Mouse (Mus musculus) Muller cell, postnatal 12 days (primary cell): Measurements from ENCODE around the gene Ttc12.
A peak's percentile ranks its signal among the peaks of the same experiment; 100 is the strongest.

Experiments used
- DNase-seq: peaks from one replicate; pipeline ENCODE4 v3.0.0-alpha.2; 2015; ENCODE audit errors: inconsistent ontology term

The Ttc12 gene

DNA sequence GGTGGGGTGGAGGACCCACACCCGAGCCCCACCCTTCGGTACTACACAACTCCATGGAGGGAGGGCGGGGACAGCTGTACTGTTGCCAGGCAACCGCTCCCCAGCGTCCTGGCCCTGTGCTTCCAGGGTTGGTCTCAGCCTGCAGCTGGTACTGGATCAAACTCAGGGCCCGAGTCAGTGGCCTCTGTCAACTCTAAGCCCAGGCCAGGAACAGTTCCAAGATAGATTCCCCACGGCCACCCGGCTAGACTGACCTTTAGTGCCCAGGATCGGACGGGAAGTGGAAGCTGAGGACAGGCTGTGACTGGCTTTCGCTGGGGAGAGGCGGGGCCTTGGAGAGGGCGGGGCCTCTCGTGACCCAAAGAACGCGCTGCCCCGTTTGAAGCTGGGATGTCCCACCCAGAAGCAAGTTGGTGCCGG, at the start of gene Ttc12:
Gene Ttc12, minus strand, starts transcription at position 334 of the 420 bp plus-strand sequence.
- peak; percentile 92 for DNase-seq

DNA sequence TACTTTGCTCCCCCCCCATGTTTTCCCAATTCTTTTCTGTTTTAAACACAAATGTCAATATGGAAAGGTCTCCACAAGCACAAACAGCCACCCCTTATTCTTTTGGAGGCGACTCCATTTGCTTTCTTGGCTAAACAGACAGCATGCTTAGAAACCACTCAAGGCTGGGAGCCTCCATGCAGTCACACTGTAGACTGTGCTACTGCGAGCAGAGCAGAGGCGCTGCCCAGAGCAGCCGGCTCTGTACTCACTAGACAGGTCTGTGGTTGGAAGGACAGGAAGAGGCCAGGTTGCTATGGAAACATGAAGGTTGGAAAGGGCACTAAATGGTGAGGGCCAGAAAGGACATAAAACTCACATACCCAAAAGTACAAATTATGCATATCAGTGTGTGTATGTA, 48.9 kb upstream of the Ttc12 start:
- no peak for DNase-seq

DNA sequence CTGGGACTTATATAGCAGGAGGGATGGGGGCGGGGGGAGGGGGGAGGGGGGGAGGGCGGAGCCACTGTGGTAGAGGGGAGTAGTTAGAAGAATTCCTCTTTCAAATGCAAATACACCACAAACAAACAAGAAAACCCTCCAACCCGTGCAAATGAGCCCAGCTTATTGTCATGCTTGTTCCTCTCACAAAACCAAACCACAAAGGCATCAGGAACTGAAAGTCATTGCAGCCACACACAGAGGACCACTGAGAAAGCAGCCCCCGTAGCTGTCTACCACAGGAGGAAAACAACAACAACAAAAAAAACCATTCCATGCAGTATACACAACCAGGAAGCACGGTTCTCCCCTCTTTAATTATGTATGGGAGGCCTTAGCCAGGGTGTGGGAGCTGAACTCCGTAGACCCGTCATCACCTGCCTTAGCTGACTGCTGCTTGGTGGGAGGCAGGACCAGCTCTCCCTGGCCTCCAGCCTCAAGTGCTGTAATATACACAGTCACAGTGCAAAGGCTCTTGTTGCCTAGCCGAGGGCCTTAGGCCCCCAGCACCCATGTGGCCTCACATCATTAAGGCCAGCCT, 48.0 kb upstream of the Ttc12 start:
- DNase-seq = no peak

DNA sequence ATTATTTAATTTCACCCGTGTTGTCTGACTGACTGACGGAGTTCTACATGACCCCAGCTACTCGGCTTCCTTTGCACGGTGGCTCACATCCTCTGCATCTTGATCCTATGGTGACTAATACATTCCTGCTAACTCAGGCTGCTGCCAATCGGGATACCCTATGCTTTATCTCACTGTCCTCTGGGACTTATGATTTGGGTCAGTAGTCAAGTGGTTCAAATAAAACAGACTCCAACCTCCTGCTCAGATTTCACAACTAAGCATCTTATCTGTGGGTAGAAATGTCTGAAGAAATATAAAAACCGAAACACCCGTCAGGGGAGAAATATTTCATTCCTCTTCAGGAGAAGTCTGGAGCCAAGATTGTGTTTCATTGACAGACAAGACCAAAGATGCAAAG, 47.4 kb upstream of the Ttc12 start:
- no peak for DNase-seq

DNA sequence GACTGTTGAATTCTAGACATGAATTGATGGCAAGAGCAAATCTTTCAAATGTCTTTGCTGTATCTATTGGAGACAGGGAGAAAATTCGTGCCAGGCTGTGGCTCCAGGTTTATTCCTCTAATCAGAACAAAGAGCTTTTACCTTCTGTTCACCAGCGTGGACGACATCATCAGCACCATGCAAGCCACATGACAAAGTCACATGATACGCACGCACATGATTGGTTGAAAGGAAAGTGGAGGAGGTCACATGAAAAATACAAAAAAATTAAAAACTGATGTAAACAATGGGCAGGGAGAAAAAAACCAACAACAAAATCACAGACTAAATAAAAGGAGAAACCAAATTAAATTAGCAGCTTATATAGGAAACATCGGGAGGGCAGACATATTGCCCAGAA, 45.8 kb upstream of the Ttc12 start:
- no peak for DNase-seq

DNA sequence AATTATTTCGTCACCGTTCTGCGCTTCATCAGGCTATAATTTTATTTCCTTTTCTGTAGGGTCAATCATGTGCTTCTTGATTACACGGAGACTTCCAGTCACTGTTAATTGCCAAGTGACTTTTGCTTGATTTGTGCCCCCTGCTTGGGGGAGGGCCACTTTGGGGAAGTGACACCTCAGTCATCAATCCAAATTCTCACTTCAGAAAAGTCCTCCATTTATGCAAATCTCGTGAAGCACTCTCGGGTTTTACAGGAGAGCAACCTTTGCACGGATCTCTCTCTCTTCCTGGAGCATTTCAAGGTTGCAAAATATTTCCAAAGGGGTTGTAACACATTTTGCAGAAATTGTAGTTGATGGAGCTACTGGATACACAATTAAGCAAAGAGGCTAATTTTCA, 45.2 kb upstream of the Ttc12 start:
- no peak for DNase-seq

DNA sequence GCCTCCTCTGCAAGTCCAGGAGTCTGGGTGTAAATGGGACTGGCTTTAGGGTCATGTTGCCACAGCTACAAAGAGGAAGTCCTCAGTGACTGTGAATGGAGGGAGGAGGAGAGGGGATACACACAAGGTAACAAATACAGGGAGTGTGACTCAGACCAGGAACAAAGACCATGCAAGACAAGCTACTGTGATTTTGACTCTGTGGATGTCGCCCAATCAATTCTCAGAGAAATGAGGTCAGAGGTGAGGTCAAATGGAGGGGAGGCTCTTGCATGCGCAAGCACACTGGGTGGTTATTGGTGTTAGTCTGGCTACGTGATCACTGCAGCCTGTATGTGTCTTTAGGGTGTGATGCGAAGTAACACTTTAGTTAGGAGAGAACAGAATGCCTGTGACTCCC, 44.7 kb upstream of the Ttc12 start:
- no peak for DNase-seq

DNA sequence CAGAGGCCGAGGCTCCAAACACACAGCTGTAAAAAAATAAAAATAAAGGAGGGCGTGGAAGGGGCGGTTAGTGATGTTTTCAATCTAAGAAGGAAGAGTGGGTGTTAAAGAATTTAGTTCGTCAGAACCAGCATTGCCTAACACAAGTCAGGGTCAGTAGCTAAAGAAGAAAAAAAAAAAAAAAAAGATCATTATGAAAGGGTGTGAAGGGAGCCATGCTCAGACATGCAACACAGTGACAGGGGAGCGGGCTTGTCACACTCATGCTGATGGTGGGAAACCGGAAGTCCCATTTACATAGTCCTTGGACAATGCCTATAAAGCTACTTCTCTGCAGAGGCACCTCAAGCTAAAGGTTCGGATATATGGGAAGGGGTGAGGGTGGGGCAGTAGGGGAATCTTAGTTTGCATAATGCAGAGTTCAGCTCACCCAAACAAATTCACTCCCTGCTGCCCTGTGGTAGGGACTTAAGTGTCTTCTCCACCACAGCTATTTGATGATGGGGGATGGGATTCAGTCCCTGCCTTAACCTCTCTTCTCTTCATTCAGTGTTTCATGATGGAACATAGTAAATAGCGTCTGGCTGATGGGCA, 43.4 kb upstream of the Ttc12 start:
- no peak for DNase-seq

DNA sequence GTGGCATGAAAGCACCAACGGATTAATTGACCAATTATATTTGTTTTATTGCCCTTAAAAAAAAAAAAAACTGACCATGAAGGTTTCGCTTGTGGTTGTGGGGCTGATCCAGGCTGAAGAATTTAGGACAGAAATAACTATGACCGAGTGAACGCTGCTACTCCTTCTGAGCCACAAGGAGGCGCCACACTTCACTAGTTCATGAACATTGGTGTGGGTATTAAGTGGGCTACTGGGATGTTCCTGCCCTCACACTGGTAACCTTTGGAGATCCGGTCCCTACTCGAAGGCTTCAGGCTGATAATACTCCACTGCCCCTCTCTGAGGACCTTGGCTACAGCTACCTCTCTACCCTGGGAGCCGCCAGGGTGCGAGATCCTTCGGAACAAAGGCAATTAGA, 42.9 kb upstream of the Ttc12 start:
- DNase-seq = peak; percentile 68

DNA sequence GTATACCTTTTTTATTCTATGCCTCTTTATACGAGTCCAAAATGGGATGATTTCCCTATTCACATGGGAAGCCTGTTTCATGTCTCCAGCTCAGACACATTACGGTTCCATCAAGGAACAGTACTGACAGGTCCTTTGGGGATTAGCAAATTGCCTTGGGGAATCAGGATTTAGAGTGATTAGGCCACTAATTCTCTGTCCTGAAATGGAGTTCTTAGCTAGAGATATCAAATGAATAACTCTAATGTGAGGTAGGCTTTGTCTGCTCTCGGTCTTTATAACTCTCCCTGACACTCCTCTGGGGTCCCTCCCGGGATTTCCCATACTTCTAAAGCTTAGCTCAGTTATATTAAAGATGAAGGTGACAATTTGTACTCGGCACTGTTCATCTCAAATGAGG, 42.0 kb upstream of the Ttc12 start:
- DNase-seq = no peak

DNA sequence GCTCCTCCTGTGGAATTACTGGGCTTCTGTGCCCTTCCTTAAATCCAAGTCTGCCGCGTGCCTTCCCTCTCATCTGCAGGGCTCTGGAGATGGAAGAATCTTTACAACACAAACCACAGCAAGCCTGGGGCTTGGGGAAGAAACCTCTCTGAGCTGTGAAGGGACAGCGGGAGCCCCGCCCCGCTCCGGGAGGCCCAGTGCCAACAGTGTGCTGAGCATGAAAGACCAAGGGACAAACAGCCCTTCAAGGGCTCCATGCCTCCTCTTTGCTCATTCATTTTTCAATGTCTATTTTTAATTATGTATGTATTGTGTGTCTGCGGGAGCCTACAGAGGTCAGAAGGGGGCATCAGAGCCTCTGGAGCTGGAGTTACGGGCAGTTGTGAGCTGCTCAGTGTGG, 41.3 kb upstream of the Ttc12 start:
- DNase-seq = no peak

DNA sequence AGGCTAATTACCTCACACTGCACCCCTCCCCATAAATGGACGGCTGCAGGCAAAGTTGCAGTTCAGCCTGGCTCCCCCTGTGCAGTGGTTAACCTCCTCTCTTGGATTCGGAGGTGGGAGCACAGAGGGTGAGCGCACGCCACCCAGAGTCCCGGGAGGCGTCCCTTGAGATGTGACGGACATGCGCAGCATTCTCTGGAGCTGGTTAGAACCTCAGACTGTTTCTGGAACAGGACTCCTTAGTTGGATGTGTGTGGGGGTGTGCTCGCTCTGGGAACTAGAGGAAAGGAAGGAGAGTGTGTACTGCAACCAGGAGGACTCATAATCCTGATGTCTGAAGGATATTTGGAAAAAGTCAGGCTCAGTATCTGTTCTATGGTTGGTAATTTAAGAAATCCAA, 38.7 kb upstream of the Ttc12 start:
- no peak for DNase-seq

DNA sequence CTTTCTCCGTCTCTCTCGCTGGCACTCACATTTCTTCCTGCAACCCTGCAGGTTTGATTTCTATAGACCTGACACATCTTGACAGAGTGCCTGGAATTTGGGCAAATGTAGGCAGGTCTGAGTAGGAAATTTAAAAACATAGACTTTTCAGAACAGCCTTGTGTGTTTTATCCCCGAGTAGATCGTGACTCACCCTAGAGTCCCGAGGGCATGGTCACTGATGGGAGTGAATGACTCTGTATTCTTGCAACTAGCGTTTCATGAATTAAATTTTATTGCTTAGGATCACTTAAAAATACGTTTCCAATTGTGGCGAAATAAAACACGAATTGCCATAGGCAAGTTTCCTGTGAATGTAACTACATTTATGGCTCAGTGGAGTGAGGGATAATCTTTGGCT, 37.9 kb upstream of the Ttc12 start:
- no peak for DNase-seq

DNA sequence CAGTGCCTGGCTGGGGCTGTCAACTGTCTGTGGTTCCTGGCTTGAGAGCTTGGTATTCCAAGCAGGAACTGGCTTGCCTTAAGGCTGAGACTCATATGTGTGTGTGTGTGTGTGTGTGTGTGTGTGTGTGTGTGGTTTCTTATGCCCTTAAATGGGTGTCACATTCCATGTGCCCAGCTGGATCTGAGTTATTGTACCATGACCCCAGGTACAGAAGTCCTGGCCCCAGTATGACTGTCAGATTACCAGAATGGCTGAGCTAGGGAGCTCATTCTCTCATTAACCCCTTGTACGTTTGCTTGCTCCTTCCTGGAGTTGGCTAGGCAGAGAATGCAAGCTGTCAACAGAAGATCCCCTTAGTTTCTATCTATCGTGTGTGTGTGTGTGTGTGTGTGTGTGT, 28.3 kb upstream of the Ttc12 start:
- DNase-seq = no peak

DNA sequence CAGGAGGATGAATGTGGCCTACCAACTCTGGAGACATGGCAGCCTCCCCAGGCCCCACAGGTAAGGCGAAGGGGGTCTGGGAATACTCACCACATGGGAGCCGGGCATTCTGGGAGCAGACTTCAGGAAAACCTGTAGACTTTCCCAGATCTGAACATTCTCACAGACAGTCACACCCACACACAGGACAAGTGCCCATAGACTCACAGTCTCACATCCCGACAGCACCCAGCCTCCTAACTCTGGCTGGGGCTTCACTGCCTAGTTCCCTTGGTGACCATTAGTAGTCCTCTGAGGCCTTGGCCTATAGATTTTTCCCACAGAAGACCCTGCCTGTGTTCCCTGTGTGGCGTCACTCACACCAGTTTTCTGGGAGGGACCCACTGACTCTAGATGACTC, 24.6 kb upstream of the Ttc12 start:
- DNase-seq = no peak

DNA sequence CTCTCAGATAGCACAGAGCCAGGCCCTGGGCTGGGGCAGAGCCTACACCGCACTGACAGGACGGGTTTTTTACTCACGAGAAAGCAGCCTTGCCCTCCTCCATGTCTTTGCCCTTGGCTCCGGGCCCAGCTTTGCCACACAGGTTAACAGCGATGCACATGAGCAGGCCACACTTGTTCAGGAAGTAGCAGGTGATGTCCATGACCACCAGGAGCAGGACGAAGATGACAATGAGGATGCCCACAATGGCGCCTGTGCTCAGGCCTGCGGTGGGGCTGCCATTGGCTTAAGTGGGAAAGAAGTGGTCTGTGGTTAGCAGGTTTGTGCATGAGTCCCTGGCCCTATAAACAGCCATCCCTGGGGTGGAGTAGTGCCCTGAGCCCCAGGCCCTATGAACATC, 23.6 kb upstream of the Ttc12 start:
- DNase-seq = no peak

DNA sequence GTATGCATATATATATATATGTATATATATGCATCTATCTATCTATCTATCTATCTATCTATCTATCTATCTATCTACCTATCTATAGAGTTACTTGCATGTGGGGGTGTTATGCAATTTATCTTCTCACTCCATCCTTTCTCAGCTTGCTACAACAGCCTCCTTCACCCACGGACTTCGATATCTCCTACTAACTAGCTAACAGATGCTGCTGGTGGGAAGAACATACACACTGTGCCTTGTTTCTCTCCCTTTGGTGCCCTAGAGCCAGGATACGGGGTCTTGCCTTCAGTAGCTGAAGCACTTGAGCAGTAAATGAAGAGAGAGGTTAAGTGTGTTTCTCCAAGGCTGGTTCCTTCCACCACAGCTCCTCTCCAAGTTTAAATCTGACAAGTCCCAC, 23.1 kb upstream of the Ttc12 start:
- DNase-seq = no peak

DNA sequence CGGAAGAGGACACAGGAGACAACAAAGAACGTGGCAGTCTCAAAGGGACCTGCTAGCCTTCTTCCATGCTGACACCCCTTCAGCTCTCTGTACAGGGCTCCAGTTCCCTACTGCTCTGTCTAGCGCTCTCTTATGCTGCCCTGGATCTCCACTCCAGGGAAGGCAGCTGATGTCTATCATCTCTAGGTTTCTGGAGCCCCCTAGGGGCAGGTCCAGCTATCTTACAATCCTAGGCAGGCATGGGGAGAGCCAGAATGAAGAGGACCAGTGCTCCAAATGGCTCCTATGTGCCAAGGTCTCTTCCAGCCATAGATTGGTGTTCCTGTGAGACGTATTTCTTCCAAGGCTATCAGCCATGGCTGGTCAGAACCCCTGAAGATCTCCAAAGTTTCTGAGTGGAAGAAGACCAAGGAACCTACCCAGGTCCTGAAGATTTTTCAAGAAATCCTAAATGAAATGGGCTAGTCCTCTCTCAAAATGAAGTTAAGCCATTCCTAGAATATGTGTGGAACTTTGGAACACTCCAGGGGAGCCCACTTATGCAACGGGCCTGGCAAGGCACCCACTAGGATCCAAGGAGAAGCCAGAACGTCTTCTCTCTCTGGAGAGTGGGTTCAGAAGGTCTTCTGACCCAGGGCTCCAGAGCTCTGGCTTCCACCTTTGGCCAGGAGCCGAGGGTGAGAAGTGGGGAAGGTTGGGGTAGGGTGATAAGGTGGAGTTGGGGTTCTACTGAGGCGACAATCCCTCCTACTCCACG, 22.0 kb upstream of the Ttc12 start:
- no peak for DNase-seq

DNA sequence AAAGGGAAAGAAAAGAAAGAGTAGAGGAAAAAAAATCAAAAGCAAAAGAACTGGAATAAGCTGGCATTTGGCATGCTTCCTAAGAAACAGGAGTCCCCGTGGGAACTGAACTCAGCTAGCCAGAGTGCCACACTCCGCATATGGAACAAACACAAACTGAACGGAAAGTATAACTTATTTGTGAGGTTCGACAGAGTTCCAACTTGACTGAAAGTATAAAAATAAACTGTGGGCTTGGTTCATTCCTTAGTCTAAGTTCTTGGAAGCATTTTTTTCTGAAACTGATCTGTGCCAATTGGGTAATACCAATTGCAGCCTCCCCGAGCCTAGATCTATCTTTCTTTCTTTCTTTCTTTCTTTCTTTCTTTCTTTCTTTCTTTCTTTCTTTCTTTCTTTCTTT, 18.6 kb upstream of the Ttc12 start:
- no peak for DNase-seq

DNA sequence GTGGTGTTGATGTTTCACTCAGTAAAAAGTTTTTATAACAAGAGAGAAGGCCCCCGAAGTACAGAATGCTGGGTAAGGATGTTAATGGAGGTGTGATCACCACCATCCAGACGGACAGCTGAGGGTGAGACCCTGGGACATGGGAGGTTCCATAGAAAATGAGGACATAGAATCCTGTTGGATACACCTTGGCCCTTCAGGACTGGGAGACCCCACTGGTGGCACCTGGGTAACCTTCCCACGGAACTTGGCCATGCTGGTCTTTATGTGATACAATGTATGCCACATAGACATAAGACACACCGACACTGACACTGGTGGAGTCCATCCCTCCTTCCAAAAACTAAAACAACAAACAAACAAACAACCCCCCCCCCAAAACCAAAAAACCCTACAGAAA, 16.2 kb upstream of the Ttc12 start:
- no peak for DNase-seq

DNA sequence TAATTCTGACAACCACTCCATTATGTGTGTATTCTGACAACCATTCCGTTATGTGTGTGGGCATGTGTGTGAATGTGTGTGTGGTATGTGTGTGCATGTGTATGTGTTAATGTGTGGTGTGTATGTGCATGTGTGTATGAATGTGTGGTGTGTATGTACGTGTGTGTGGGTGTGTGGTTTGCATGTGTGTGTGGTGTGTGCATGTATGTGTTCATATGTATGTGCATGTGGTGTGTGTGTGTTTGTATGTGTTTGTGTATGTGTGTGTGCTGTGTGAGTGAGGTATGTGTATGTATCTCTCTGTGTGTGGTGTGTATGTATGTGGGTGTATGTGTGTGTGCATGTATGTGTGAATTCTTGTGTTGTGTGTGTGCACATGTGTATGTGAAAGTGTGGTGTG, 13.9 kb upstream of the Ttc12 start:
- no peak for DNase-seq

DNA sequence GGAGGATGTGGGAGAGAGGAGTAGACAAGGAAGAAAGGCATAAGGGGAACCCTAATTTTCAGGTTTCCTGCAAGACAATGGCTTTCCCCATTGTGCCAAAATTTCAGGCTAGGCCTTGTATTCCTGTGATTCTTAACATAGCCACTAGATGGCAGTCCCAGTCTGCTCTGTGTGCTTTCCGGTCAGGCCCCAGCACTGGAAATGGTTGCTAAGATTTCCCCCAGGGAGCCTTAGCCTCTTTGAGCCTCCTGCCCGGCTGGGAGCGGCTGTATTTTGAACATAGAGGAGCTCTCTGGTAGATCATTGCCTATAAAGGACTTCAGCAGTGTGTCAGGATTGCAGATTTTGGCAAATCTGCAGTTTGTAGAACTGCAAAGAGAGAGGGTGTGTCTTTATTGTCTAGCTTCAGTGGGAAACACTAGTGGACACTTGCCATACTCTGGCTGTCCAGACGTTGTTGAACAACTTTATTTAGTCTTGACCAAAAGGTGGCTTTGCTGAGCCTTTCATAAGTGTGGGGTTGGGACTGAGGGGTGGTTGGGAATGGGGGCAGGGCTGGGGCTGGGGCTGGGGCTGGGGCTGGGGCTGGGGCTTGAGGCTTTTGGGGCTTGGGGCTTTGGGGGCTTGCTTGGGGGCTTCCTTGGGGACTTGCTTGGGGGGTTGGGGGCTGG, 8.1 kb upstream of the Ttc12 start:
- peak; percentile 52 for DNase-seq

DNA sequence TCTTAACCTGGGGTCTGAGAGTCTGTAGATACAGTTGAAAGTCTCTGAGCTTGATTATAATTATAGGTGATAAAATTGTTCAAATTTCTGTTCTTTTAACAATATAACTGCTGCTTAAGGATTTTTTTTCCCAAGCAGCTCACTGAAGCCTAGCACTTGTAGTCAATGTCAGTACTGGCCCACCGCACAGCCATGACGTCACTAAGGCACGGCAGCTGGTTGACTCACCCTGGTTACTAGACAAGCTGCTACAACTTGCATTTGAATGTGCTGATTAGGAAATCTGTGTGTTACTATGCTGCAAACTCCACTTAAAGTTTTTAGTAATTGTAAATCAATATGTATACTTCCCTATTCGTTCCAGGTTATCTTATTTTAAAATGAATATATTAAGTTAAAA, 4.6 kb upstream of the Ttc12 start:
- no peak for DNase-seq
